Mouse (Mus musculus) heart, postnatal 10 days (tissue): ENCODE measurements around the gene Map2k5. TPM values are rescaled to one million over a fixed set of nuclear protein-coding genes. Genes with fewer than 3 reads are reported as not detected.

ENCODE experiments used
- DNase-seq, 2 experiments: peaks; one replicate each; pipeline ENCODE4 v3.0.0; 2021
- intact Hi-C: fragments of 180-260 bp; cut with DNase I; formaldehyde crosslinking; loops from one replicate; pipeline ENCODE4 v1.15.1; 2025
- total RNA-seq, 2 experiments: library from RNA; stranded (reverse); gene quantifications; 2 replicates each; pipeline ENCODE4 v1.2.3; 2021

Gene Map2k5
- 10 to 100 TPM; 24.4 to 25.1 TPM for total RNA-seq

GRCm38 (mm10) chr9:63377270-63378142 is at the start of gene Map2k5:
Gene Map2k5, minus strand, starts transcription at chr9:63377902.
- intact Hi-C loops, result loop anchor here (1.0 to 5.0 kb wide), 2 partner anchors 22 to 80 kb away; partner anchors contain the start of gene 2300009A05Rik
- peak; percentile 94 to 95 for DNase-seq

- intact Hi-C loops, result no loop called here
- DNase-seq, result peak in 1 of 2 experiments; percentile 4
Observed at GRCm38 (mm10) chr9:63421096-63421736, 43.5 kb upstream of the Map2k5 start.

- intact Hi-C loops, result no loop called here
Observed at GRCm38 (mm10) chr9:63420396-63420795, 42.7 kb upstream of the Map2k5 start.

GRCm38 (mm10) chr9:63400176-63400575 is 22.5 kb upstream of the Map2k5 start:
- DNase-seq, result no peak
- intact Hi-C loops, result no loop called here

More at GRCm38 (mm10) chr9:63420396-63420795, 42.7 kb upstream of the Map2k5 start:
- no peak for DNase-seq

GRCm38 (mm10) chr9:63399463-63399815 is 21.7 kb upstream of the Map2k5 start:
- intact Hi-C loops, result loop anchor here (1.0 to 5.0 kb wide), 2 partner anchors 22 to 262 kb away; partner anchors contain the start of gene Map2k5
- no peak for DNase-seq

GRCm38 (mm10) chr9:63398611-63399462 is 21.1 kb upstream of the Map2k5 start, which contains the start of gene 2300009A05Rik:
Gene 2300009A05Rik, minus strand, starts transcription at chr9:63399246.
- peak; percentile 97 for DNase-seq
- intact Hi-C loops, result loop anchor here (1.0 to 5.0 kb wide), 2 partner anchors 22 to 262 kb away; partner anchors contain the start of gene Map2k5

- DNase-seq, result no peak
- intact Hi-C loops, result loop anchor here (5.0 kb wide), 1 partner anchor 258 kb away; no protein-coding TSS in a partner anchor
Observed at GRCm38 (mm10) chr9:63395612-63396011, 17.9 kb upstream of the Map2k5 start.

- DNase-seq, result no peak
- intact Hi-C loops, result no loop called here
Observed at GRCm38 (mm10) chr9:63391307-63391706, 13.6 kb upstream of the Map2k5 start.

GRCm38 (mm10) chr9:63382761-63383160 is 5.1 kb upstream of the Map2k5 start:
- no peak for DNase-seq
- intact Hi-C loops, result no loop called here

GRCm38 (mm10) chr9:63380326-63380725 is 2.6 kb upstream of the Map2k5 start:
- DNase-seq, result no peak
- intact Hi-C loops, result no loop called here

- no peak for DNase-seq
- intact Hi-C loops, result loop anchor here (5.0 kb wide), 1 partner anchor 81 kb away; no protein-coding TSS in a partner anchor
Observed at GRCm38 (mm10) chr9:63378174-63378573, 472 bp upstream of the Map2k5 start.

- peak in 1 of 2 experiments; percentile 14 for DNase-seq
- intact Hi-C loops, result no loop called here
Observed at GRCm38 (mm10) chr9:63373315-63373714, 4.4 kb downstream of the Map2k5 start.

- intact Hi-C loops, result no loop called here
- no peak for DNase-seq
Observed at GRCm38 (mm10) chr9:63372541-63372940, 5.2 kb downstream of the Map2k5 start.

- intact Hi-C loops, result no loop called here
- no peak for DNase-seq
Observed at GRCm38 (mm10) chr9:63360410-63360809, 17.3 kb downstream of the Map2k5 start.

GRCm38 (mm10) chr9:63359016-63359415 is 18.7 kb downstream of the Map2k5 start:
- no peak for DNase-seq
- intact Hi-C loops, result no loop called here

- intact Hi-C loops, result no loop called here
- no peak for DNase-seq
Observed at GRCm38 (mm10) chr9:63356721-63357120, 21.0 kb downstream of the Map2k5 start.

- intact Hi-C loops, result no loop called here
- no peak for DNase-seq
Observed at GRCm38 (mm10) chr9:63356278-63356677, 21.4 kb downstream of the Map2k5 start.

- intact Hi-C loops, result no loop called here
- DNase-seq, result no peak
Observed at GRCm38 (mm10) chr9:63354168-63354567, 23.5 kb downstream of the Map2k5 start.

GRCm38 (mm10) chr9:63350030-63350429 is 27.7 kb downstream of the Map2k5 start:
- no peak for DNase-seq
- intact Hi-C loops, result no loop called here

- DNase-seq, result no peak
- intact Hi-C loops, result no loop called here
Observed at GRCm38 (mm10) chr9:63349241-63349640, 28.5 kb downstream of the Map2k5 start.
